Mouse (Mus musculus) liver, embryonic 14.5 days (tissue): ENCODE measurements around the gene Mrps24.

Experiments used
- CTCF ChIP-seq: IDR thresholded peaks from 2 replicates; pipeline ENCODE4 v1.5.1; 2016; ENCODE audit warnings: antibody characterized with exemption, low read depth, control low read depth
- EP300 ChIP-seq: IDR thresholded peaks from 2 replicates; pipeline ENCODE4 v1.6.1; 2016; ENCODE audit warnings: antibody characterized with exemption, low read depth

DNA sequence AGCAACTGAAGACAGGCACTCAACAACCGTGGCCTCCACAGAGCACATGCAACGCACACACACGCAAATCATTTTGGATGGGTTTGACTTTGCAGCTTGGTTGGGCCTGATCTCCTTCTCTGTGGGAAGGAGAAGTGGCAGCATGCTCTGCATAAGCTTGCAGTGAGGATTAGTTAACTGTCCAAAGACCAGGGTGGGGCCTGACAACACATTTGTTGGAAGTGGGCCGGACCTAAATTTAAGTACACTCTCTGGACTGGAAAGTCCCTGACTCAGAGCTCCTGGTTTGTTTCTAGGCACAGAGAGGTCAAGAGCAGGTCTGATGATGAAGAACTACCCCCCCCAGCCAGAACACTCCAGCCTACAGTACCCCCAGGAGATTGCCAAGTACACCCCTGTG, 18.8 kb upstream of the Mrps24 start:
- TF ChIP-seq CTCF (no peak), EP300 (no peak)
